Mouse (Mus musculus): Measurements from ENCODE around the gene Tapt1. TPM values are rescaled to one million over a fixed set of nuclear protein-coding genes. Genes with fewer than 3 reads are reported as not detected.

The Tapt1 gene
- polyA plus RNA-seq, 1 experiment from 2014 or later: 33.3 TPM

DNA sequence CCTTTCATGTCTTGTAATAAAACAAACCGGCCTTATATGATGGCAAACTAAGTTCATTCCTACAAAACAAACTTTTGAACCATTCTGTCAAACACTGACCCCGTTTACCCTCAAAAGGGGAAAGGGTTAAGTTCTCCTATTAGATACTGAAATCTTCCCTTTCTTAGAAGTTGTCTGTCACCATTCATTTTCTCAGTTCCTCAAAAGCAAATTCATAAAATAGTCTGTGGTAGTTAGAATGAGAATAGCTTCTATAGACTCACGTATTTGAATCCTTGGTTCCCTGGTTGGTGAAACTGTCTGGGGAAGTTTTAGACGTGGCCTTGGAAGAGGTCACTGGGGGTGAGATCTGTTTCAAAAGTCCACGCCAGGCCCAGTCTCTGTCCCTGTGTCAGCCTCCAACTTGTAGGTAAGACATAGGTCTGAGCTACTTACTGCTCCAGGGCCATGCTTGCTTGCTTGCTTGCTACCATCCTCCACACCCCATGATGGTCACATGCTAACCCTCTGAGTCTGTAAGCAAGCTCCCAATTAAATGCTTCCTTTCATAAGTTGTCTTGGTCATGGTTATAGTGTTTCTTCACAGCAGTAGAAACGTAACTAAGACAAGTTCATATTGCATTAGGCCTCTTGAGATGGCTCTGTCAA lies 14.5 kb downstream of the Tapt1 start:
- 52% methylated on average over 6 of the region's 6 CpGs for WGBS (ENCODE audit: insufficient replicate concordance)
- DNase-seq (no peak), ATAC-seq (no peak)
- Histone ChIP-seq H3K4me1 (ENCODE audit: insufficient read depth) (peaks cover 10% of the 10 kb centered on the region), H3K36me3 (replicated peaks; ENCODE audit: insufficient read depth, low read length) (peaks cover 43% of the 10 kb centered on the region), H3K4me2 (ENCODE audit: low read depth, low read length) (no peak overlapping the region), H3K4me3 (ENCODE audit: low read depth, low read length) (no peak overlapping the region), H3K27me3 (ENCODE audit: insufficient read depth, low read length) (no peaks in the 10 kb centered on the region), H3K9ac (replicated peaks) (no peak overlapping the region), H3K27ac (ENCODE audit: low read depth) (0 out of 2 replicates have a peak overlapping the region, but pooled peaks have one; percentile 9), H3K9me3 (ENCODE audit: low read length) (no peaks in the 10 kb centered on the region)
- no peak for TF ChIP-seq CTCF (IDR thresholded peaks at IDR 0.05; ENCODE audit: low read depth)
- no peak for TF ChIP-seq EP300 (IDR thresholded peaks at IDR 0.05; ENCODE audit: low read depth)

- peak overlapping the region; percentile 24; the same call in 1 of the 2 replicates for H3K4me2 ChIP-seq (ENCODE audit: low read depth, low read length)
- 0 out of 2 replicates have a peak overlapping the region, but pooled peaks have one; percentile 19 for H3K27ac ChIP-seq (ENCODE audit: low read depth)
- H3K9ac ChIP-seq (replicated peaks): no peak overlapping the region
- no peak overlapping the region for H3K4me3 ChIP-seq (ENCODE audit: low read depth, low read length)
- no peaks in the 10 kb centered on the region for H3K9me3 ChIP-seq (ENCODE audit: low read length)
- ATAC-seq (0 out of 2 replicates have a peak, but pooled peaks have one; percentile 22), DNase-seq (no peak)
- TF ChIP-seq EP300 (IDR thresholded peaks at IDR 0.05; ENCODE audit: low read depth) (peak; percentile 93), CTCF (IDR thresholded peaks at IDR 0.05; ENCODE audit: low read depth) (no peak)
- H3K36me3 ChIP-seq (replicated peaks; ENCODE audit: insufficient read depth, low read length): peaks cover 43% of the 10 kb centered on the region
- H3K27me3 ChIP-seq (ENCODE audit: insufficient read depth, low read length): no peaks in the 10 kb centered on the region
- WGBS (ENCODE audit: insufficient replicate concordance): 63% methylated on average over 4 of the region's 4 CpGs
- H3K4me1 ChIP-seq (ENCODE audit: insufficient read depth): peaks cover 15% of the 10 kb centered on the region
These were observed 19.1 kb downstream of the Tapt1 start for GRCm38 (mm10) chr5:44207286-44207685.

DNA sequence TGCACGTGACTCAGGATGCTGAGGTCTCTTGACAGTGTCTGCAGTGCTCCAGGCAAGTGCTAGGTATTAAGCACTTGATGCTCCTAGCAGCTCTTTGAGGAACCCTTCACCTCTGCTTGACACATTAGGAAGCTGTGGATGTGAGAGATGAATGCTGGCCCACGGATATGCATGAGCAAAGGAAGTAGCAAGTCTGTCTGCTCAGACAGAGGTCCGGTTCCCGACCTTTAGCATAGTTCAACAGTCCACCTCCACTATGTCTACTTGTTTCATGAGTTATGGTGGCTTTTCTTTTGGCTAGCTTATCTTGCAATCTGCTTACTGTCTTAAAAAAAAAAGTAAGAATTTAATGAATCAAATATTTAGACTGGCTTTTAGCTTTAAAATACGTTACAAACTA lies 19.8 kb downstream of the Tapt1 start:
- no peak for ATAC-seq
- Histone ChIP-seq H3K9me3 (ENCODE audit: low read length) (no peaks in the 10 kb centered on the region), H3K27ac (ENCODE audit: low read depth) (no peak overlapping the region), H3K36me3 (replicated peaks; ENCODE audit: insufficient read depth, low read length) (peaks cover 43% of the 10 kb centered on the region), H3K4me2 (ENCODE audit: low read depth, low read length) (no peak overlapping the region), H3K9ac (replicated peaks) (no peak overlapping the region), H3K27me3 (ENCODE audit: insufficient read depth, low read length) (no peaks in the 10 kb centered on the region), H3K4me3 (ENCODE audit: low read depth, low read length) (no peak overlapping the region), H3K4me1 (ENCODE audit: insufficient read depth) (peaks cover 11% of the 10 kb centered on the region)
- TF ChIP-seq EP300 (IDR thresholded peaks at IDR 0.05; ENCODE audit: low read depth): no peak
- TF ChIP-seq CTCF (IDR thresholded peaks at IDR 0.05; ENCODE audit: low read depth): no peak
- WGBS (ENCODE audit: insufficient replicate concordance): 53% methylated on average over 5 of the region's 5 CpGs
- no peak for DNase-seq

DNA sequence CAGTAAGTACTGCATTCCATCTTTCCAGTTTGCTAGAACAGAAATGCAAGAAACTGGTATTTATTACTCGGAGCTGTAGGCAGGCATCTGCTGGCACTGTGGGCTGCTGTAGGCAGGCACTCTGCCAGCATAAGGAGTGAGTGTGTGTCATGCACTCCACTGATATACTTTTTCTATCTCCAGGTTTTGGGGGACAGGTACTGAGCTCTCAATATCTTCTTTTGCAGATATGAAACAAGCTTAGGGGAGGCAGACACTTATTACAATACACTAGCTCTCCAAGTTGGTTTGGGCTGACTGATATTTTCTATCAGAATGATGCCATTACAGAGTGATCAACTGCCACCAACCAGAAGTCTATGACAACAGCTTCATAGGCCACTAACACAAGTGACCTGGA lies 23.0 kb downstream of the Tapt1 start:
- peak overlapping the region; percentile 8; the same call in 1 of the 2 replicates for H3K4me2 ChIP-seq (ENCODE audit: low read depth, low read length)
- DNase-seq (no peak), ATAC-seq (peak; percentile 89)
- H3K27ac ChIP-seq (ENCODE audit: low read depth): peak overlapping the region; percentile 5
- H3K4me1 ChIP-seq (ENCODE audit: insufficient read depth): peaks cover 11% of the 10 kb centered on the region; the same call in 1 of the 2 replicates
- 50% methylated on average over 1 of the region's 1 CpGs for WGBS (ENCODE audit: insufficient replicate concordance)
- H3K9me3 ChIP-seq (ENCODE audit: low read length): no peaks in the 10 kb centered on the region
- peak; percentile 98 for TF ChIP-seq EP300 (IDR thresholded peaks at IDR 0.05; ENCODE audit: low read depth)
- TF ChIP-seq CTCF (IDR thresholded peaks at IDR 0.05; ENCODE audit: low read depth): no peak
- H3K36me3 ChIP-seq (replicated peaks; ENCODE audit: insufficient read depth, low read length): peaks cover 49% of the 10 kb centered on the region
- no peak overlapping the region for H3K4me3 ChIP-seq (ENCODE audit: low read depth, low read length)
- H3K27me3 ChIP-seq (ENCODE audit: insufficient read depth, low read length): no peaks in the 10 kb centered on the region
- no peak overlapping the region for H3K9ac ChIP-seq (replicated peaks)

- H3K36me3 ChIP-seq (replicated peaks; ENCODE audit: insufficient read depth, low read length): peaks cover 40% of the 10 kb centered on the region
- ATAC-seq (no peak), DNase-seq (no peak)
- H3K4me1 ChIP-seq (ENCODE audit: insufficient read depth): peaks cover 10% of the 10 kb centered on the region; the same call in 1 of the 2 replicates
- no peaks in the 10 kb centered on the region for H3K9me3 ChIP-seq (ENCODE audit: low read length)
- H3K27ac ChIP-seq (ENCODE audit: low read depth): no peak overlapping the region
- H3K4me2 ChIP-seq (ENCODE audit: low read depth, low read length): no peak overlapping the region
- TF ChIP-seq EP300 (IDR thresholded peaks at IDR 0.05; ENCODE audit: low read depth) (no peak), CTCF (IDR thresholded peaks at IDR 0.05; ENCODE audit: low read depth) (no peak)
- no peak overlapping the region for H3K9ac ChIP-seq (replicated peaks)
- no peak overlapping the region for H3K4me3 ChIP-seq (ENCODE audit: low read depth, low read length)
- no peaks in the 10 kb centered on the region for H3K27me3 ChIP-seq (ENCODE audit: insufficient read depth, low read length)
These were observed 24.8 kb downstream of the Tapt1 start for GRCm38 (mm10) chr5:44201665-44202064.

DNA sequence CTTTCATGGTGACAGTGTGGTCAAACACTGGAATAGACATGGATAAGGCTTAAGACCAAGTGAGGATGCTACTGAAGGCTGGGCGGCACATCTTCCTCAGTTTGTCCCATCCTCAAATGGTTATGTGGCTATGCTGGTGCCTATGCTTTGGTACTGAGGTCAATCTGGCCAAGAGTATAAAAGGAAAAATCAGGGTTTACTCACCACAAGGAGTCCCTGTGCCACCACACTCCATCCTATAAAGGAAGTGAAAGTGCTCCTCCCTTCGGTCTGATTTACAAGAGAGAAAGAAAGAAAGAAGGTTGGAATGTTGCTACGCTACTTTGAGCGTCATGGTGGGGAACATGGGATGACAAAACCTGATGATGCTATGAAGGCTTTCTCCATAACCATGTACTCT lies 27.3 kb downstream of the Tapt1 start:
- Histone ChIP-seq H3K9ac (replicated peaks) (no peak overlapping the region), H3K4me2 (ENCODE audit: low read depth, low read length) (no peak overlapping the region), H3K4me1 (ENCODE audit: insufficient read depth) (0 out of 2 replicates have a peak, but pooled peaks cover 3% of the 10 kb centered on the region), H3K4me3 (ENCODE audit: low read depth, low read length) (no peak overlapping the region), H3K27ac (ENCODE audit: low read depth) (no peak overlapping the region), H3K9me3 (ENCODE audit: low read length) (no peaks in the 10 kb centered on the region), H3K27me3 (ENCODE audit: insufficient read depth, low read length) (no peaks in the 10 kb centered on the region), H3K36me3 (replicated peaks; ENCODE audit: insufficient read depth, low read length) (peaks cover 35% of the 10 kb centered on the region)
- DNase-seq (no peak), ATAC-seq (no peak)
- TF ChIP-seq EP300 (IDR thresholded peaks at IDR 0.05; ENCODE audit: low read depth) (no peak), CTCF (IDR thresholded peaks at IDR 0.05; ENCODE audit: low read depth) (no peak)
- WGBS (ENCODE audit: insufficient replicate concordance): 94% methylated on average over 4 of the region's 4 CpGs
